Comparison of ENCODE assay signal across 10 mouse cellular contexts in genomic region chr14:33913727-33914126, GRCm38 (mm10). TPM values are rescaled to one million over a fixed set of nuclear protein-coding genes. Genes with fewer than 3 reads are reported as not detected.
DNase-seq lines count a peak whose midpoint lies in the region; ATAC-seq lines count a peak whose summit lies in the region.
"Had no signal": no experiment of that assay in that cellular context is flagged by ENCODE, and none has a peak within 500 bp of the region (broad histone marks: within the 10 kb centered on the region; RNA-seq: fewer than 3 reads in every experiment).

No protein-coding gene starts in this region.

- H3K36me3 ChIP-seq in neural tube, embryonic 14.5 days (ENCODE audit: control insufficient read depth, insufficient read depth, low read length): no peaks in the 10 kb centered on the region
- H3K36me3 ChIP-seq: embryonic facial prominence, embryonic 13.5 days had no signal

- H3K27ac ChIP-seq in neural tube, embryonic 14.5 days (ENCODE audit: low read depth, low read length): no peak overlapping the region
- H3K27ac ChIP-seq: embryonic facial prominence, embryonic 13.5 days had no signal

- peak; percentile 60 to 72 for DNase-seq in cerebellum, postnatal 14 days
- peak; percentile 61 for DNase-seq in ovary, postnatal 14 days (ENCODE audit: low spot score)
- DNase-seq in ovary, postnatal 10 days (ENCODE audit: low spot score): no peak
- DNase-seq in gastrocnemius, postnatal 10 days: peak; percentile 67
- DNase-seq in kidney, postnatal 14 days: peak; percentile 76
- DNase-seq in spleen, postnatal 36 days (ENCODE audit: low spot score in 2 of 2): no peak

- 34% methylated on average over 3 of the region's 3 CpGs for WGBS in neural tube, embryonic 14.5 days

- no peak overlapping the region for H3K4me3 ChIP-seq in neural tube, embryonic 14.5 days (ENCODE audit: low read depth, low read length)
- H3K4me3 ChIP-seq: embryonic facial prominence, embryonic 13.5 days had no signal

- H3K9ac ChIP-seq in neural tube, embryonic 14.5 days (replicated peaks; ENCODE audit: low read depth, low read length): no peak overlapping the region
- H3K9ac ChIP-seq: embryonic facial prominence, embryonic 13.5 days had no signal

- H3K9me3 ChIP-seq in neural tube, embryonic 14.5 days (ENCODE audit: control insufficient read depth, low read length): no peaks in the 10 kb centered on the region
- H3K9me3 ChIP-seq: embryonic facial prominence, embryonic 13.5 days had no signal

- no peaks in the 10 kb centered on the region for H3K27me3 ChIP-seq in neural tube, embryonic 14.5 days (ENCODE audit: control insufficient read depth, insufficient read depth, low read length)

- ATAC-seq in cerebellum, adult (ENCODE audit: insufficient number of reproducible peaks, low FRiP score, low TSS enrichment): no peak
- peak; percentile 28; the same call in 1 of the 2 replicates for ATAC-seq in neural tube, embryonic 14.5 days (ENCODE audit: low read depth)

- H3K4me1 ChIP-seq in neural tube, embryonic 14.5 days (ENCODE audit: control insufficient read depth, insufficient read depth, low read length): peaks cover 4% of the 10 kb centered on the region; the same call in 1 of the 2 replicates

- no peak overlapping the region for H3K4me2 ChIP-seq in neural tube, embryonic 14.5 days (ENCODE audit: low read depth, low read length)
- H3K4me2 ChIP-seq: embryonic facial prominence, embryonic 13.5 days had no signal

RNA-seq across cellular contexts. Expression of gene Gdf10, which starts 9.7 kb away (rescaled TPM):
- 1 to 10 TPM; 4.1 to 5.0 TPM for total RNA-seq in gastrocnemius, postnatal 10 days (2021)
- 11.0 and 11.8 TPM in 2 replicates for polyA plus RNA-seq in neural tube, embryonic 14.5 days (2014; fragmentation: Nextera tagmentation; extraction: Ambion mirVana)

RNA-seq across cellular contexts. Expression of gene Gdf2, which starts 27.1 kb away (rescaled TPM):
- not detected for total RNA-seq in gastrocnemius, postnatal 10 days (2021)
- not detected in 2 replicates for polyA plus RNA-seq in neural tube, embryonic 14.5 days (2014; fragmentation: Nextera tagmentation; extraction: Ambion mirVana)
- total RNA-seq: layer of hippocampus, postnatal 25 days had no signal

RNA-seq across cellular contexts. Expression of gene Rbp3, which starts 40.1 kb away (rescaled TPM):
- not detected for total RNA-seq in gastrocnemius, postnatal 10 days (2021)
- polyA plus RNA-seq in neural tube, embryonic 14.5 days (2014; fragmentation: Nextera tagmentation; extraction: Ambion mirVana): not detected in 2 replicates
- total RNA-seq: layer of hippocampus, postnatal 25 days had no signal
- polyA plus RNA-seq: embryonic facial prominence, embryonic 13.5 days had no signal

Comparison
In these comparisons a context has a peak if more than half of its experiments do, and no peak if none do; other contexts are left out.
1. DNase-seq: peak in cerebellum, postnatal 14 days (2 of 2), ovary, postnatal 14 days (single experiment), gastrocnemius, postnatal 10 days (single experiment) and kidney, postnatal 14 days (single experiment); none in ovary, postnatal 10 days (single experiment) and spleen, postnatal 36 days (0 of 2).